Mouse (Mus musculus) limb, embryonic 15.5 days (tissue): ENCODE measurements at regions not wholly inside any gene's neighbourhood (a gene's known extent, or its start where the extent isn't known, plus 50 kb on each side); places are given as distances from the start of the nearest gene placed in this dataset.

ENCODE experiments used
- ATAC-seq: fragments of 200-750 bp; cut with Nextera tagmentation; 2 replicates; pipeline ENCODE4 v1.8.0; 2017; ENCODE audit warnings: low read depth, moderate TSS enrichment; ENCODE audit not compliant: insufficient number of reproducible peaks, low FRiP score, low TSS enrichment
- H3K27ac ChIP-seq: fragments of 300-500 bp; sonication (generic); 2 replicates; pipeline ENCODE4 v1.5.1; 2015; ENCODE audit warnings: moderate library complexity, mild to moderate bottlenecking, inconsistent platforms
- H3K27me3 ChIP-seq: fragments of 300-500 bp; sonication (generic); 2 replicates; pipeline ENCODE4 v1.6.1; 2015; ENCODE audit warnings: inconsistent platforms
- H3K36me3 ChIP-seq: fragments of 300-500 bp; sonication (generic); 2 replicates; pipeline ENCODE4 v1.6.1; 2015; ENCODE audit warnings: inconsistent platforms
- H3K4me1 ChIP-seq: fragments of 300-500 bp; sonication (generic); 2 replicates; pipeline ENCODE4 v1.6.1; 2015; ENCODE audit warnings: inconsistent platforms
- H3K4me2 ChIP-seq: fragments of 300-500 bp; sonication (generic); 2 replicates; pipeline ENCODE4 v1.6.1; 2015; ENCODE audit warnings: mild to moderate bottlenecking, inconsistent platforms
- H3K4me3 ChIP-seq: fragments of 300-500 bp; sonication (generic); 2 replicates; pipeline ENCODE4 v1.5.1; 2015; ENCODE audit warnings: mild to moderate bottlenecking, inconsistent platforms
- H3K9ac ChIP-seq: fragments of 300-500 bp; sonication (generic); 2 replicates; pipeline ENCODE4 v1.6.1; 2015; ENCODE audit warnings: inconsistent platforms
- H3K9me3 ChIP-seq: fragments of 300-500 bp; sonication (generic); 2 replicates; pipeline ENCODE4 v1.6.1; 2016; ENCODE audit warnings: inconsistent platforms
- WGBS: fragments of 180-500 bp; shearing (Covaris S2); methylation state at CpG from one replicate; pipeline ENCODE4 v1.1.7; 2015; 5-methylcytosine and 5-hydroxymethylcytosine counted together

DNA sequence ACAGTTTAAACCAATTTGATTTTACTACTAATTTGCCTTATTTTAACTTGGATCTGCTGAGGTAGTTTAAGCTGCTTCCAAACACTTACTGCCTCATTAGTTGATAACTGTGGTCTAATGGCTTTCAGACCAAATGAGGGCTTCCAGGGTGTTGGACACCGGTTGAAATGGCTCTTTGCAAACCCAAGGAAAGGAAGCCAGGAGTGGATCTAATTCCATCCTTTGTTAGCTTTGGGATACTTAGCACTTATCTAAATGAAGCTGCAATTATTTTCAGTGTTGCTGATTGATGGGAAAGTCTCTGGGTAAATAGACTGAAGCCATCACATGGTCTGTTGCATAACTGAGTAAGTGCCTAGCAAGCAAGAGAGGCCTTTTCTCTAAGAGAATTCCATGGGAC lies 148.4 kb upstream of the Sel1l start:
- Histone ChIP-seq H3K9me3 (no peaks in the 10 kb centered on the region), H3K27ac (no peak overlapping the region), H3K27me3 (no peaks in the 10 kb centered on the region), H3K4me2 (no peak overlapping the region), H3K4me1 (no peaks in the 10 kb centered on the region), H3K9ac (no peak overlapping the region), H3K36me3 (no peaks in the 10 kb centered on the region), H3K4me3 (no peak overlapping the region)
- WGBS: 55% methylated on average over 1 of the region's 1 CpGs
- ATAC-seq: no peak

- Histone ChIP-seq H3K9ac (no peak overlapping the region), H3K4me2 (no peak overlapping the region), H3K36me3 (no peaks in the 10 kb centered on the region), H3K4me3 (no peak overlapping the region), H3K4me1 (no peaks in the 10 kb centered on the region), H3K9me3 (no peaks in the 10 kb centered on the region), H3K27ac (no peak overlapping the region), H3K27me3 (no peaks in the 10 kb centered on the region)
- ATAC-seq: no peak
- WGBS: 67% methylated on average over 2 of the region's 2 CpGs
These were observed 146.6 kb upstream of the Sel1l start for GRCm38 (mm10) chr12:91995545-91995944.

GRCm38 (mm10) chr12:91986448-91986847 lies 137.5 kb upstream of the Sel1l start:
- Histone ChIP-seq H3K4me3 (no peak overlapping the region), H3K27me3 (no peaks in the 10 kb centered on the region), H3K4me2 (no peak overlapping the region), H3K4me1 (no peaks in the 10 kb centered on the region), H3K36me3 (no peaks in the 10 kb centered on the region), H3K9ac (no peak overlapping the region), H3K27ac (no peak overlapping the region), H3K9me3 (no peaks in the 10 kb centered on the region)
- 79% methylated on average over 4 of the region's 4 CpGs for WGBS
- ATAC-seq: no peak

DNA sequence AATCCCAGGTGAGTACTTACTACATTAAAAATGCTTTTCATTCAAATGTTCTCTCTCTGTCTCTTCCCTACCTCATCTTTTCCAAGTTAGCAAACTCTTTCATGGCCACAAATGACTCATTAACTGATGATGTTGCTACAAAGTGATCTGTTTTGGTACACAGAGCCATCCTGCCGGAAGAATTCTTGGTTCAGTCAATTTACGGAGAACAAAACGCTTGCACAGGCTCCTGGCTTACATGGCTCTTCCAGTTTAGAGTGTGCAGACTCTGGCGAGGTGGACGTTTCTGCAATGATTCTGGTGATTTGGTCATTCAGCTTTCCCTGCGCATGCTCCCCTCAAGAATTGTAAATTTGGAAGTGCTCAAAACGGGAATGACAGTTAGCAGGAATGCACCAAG lies 131.4 kb upstream of the Sel1l start:
- Histone ChIP-seq H3K4me2 (no peak overlapping the region), H3K9me3 (no peaks in the 10 kb centered on the region), H3K36me3 (no peaks in the 10 kb centered on the region), H3K4me3 (no peak overlapping the region), H3K27me3 (no peaks in the 10 kb centered on the region), H3K27ac (no peak overlapping the region), H3K4me1 (no peaks in the 10 kb centered on the region), H3K9ac (no peak overlapping the region)
- ATAC-seq: no peak
- 58% methylated on average over 7 of the region's 7 CpGs for WGBS

- Histone ChIP-seq H3K4me2 (no peak overlapping the region), H3K27ac (no peak overlapping the region), H3K4me3 (no peak overlapping the region), H3K36me3 (no peaks in the 10 kb centered on the region), H3K4me1 (no peaks in the 10 kb centered on the region), H3K9ac (no peak overlapping the region), H3K27me3 (no peaks in the 10 kb centered on the region), H3K9me3 (no peaks in the 10 kb centered on the region)
- ATAC-seq: no peak
- WGBS: 71% methylated on average over 1 of the region's 1 CpGs
These were observed 122.1 kb upstream of the Sel1l start for GRCm38 (mm10) chr12:91971045-91971444.

- Histone ChIP-seq H3K27ac (no peak overlapping the region), H3K27me3 (no peaks in the 10 kb centered on the region), H3K4me3 (no peak overlapping the region), H3K9ac (no peak overlapping the region), H3K36me3 (no peaks in the 10 kb centered on the region), H3K4me1 (no peaks in the 10 kb centered on the region), H3K9me3 (no peaks in the 10 kb centered on the region), H3K4me2 (no peak overlapping the region)
- WGBS: 68% methylated on average over 1 of the region's 1 CpGs
- no peak for ATAC-seq
These were observed 117.0 kb upstream of the Sel1l start for GRCm38 (mm10) chr12:91965937-91966336.

DNA sequence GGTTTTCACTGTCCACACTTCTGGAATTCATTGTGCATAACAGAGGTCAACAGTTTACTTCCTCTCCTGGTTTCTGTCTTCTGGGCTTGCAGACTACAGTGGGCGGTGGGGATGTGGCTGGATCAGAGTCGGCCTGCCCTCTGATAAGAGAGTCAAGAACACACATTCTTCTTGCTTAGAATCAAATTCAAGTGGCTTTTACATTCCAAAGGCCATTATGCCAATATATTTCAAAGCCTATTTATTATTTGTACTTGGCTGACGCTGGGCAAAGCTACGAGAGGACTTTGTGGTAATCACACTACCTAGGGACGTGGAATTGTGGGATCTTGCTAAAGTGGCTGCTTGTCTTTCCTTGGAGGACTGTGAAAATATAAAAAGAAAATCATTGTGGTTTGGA lies 114.3 kb upstream of the Sel1l start:
- Histone ChIP-seq H3K27ac (no peak overlapping the region), H3K9ac (no peak overlapping the region), H3K27me3 (no peaks in the 10 kb centered on the region), H3K9me3 (no peaks in the 10 kb centered on the region), H3K36me3 (no peaks in the 10 kb centered on the region), H3K4me3 (no peak overlapping the region), H3K4me1 (no peaks in the 10 kb centered on the region), H3K4me2 (no peak overlapping the region)
- ATAC-seq: no peak
- 51% methylated on average over 5 of the region's 5 CpGs for WGBS

- WGBS: 66% methylated on average over 4 of the region's 4 CpGs
- no peaks in the 10 kb centered on the region for H3K9me3 ChIP-seq
- no peaks in the 10 kb centered on the region for H3K36me3 ChIP-seq
These were observed 109.1 kb upstream of the Sel1l start for GRCm38 (mm10) chr12:91958086-91958485.

DNA sequence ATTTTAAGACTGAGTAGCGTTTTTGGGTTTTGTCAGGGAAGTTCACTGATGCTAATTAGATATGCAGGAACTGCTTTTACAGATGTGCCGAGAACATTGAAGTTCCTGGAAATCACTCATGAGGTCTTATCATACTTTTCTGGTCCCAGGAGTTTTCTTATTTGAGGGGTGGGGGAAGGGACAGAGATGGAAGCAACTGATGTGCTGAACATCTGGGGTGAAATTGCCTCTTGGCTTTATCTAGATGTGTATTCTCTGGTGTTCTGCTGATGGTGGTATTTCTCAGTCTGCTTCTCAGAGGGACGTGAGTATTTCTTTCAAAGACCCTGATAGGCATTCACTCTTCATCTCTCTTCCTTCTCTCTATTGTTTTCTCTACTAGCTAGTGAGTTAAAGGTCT lies 107.5 kb upstream of the Sel1l start:
- 71% methylated on average over 3 of the region's 3 CpGs for WGBS
- H3K27me3 ChIP-seq: no peaks in the 10 kb centered on the region
- no peak for ATAC-seq
- no peak overlapping the region for H3K4me2 ChIP-seq
- no peak overlapping the region for H3K27ac ChIP-seq
- no peaks in the 10 kb centered on the region for H3K4me1 ChIP-seq
- H3K36me3 ChIP-seq: no peaks in the 10 kb centered on the region
- no peak overlapping the region for H3K4me3 ChIP-seq
- H3K9me3 ChIP-seq: no peaks in the 10 kb centered on the region
- H3K9ac ChIP-seq: no peak overlapping the region

More at GRCm38 (mm10) chr12:91958086-91958485, 109.1 kb upstream of the Sel1l start:
- Histone ChIP-seq H3K27ac (no peak overlapping the region), H3K4me1 (no peaks in the 10 kb centered on the region), H3K4me3 (no peak overlapping the region), H3K9ac (no peak overlapping the region), H3K27me3 (no peaks in the 10 kb centered on the region), H3K4me2 (no peak overlapping the region)
- ATAC-seq: no peak

GRCm38 (mm10) chr12:91948602-91949167 lies 99.7 kb upstream of the Sel1l start:
- Histone ChIP-seq H3K27ac (no peak overlapping the region), H3K36me3 (no peaks in the 10 kb centered on the region), H3K9ac (no peak overlapping the region), H3K27me3 (no peaks in the 10 kb centered on the region), H3K4me2 (no peak overlapping the region), H3K4me1 (peaks cover 2% of the 10 kb centered on the region; the same call in 1 of the 2 replicates), H3K4me3 (no peak overlapping the region), H3K9me3 (no peaks in the 10 kb centered on the region)
- no peak for ATAC-seq
- 28% methylated on average over 8 of the region's 8 CpGs for WGBS

- WGBS: 60% methylated on average over 3 of the region's 3 CpGs
- Histone ChIP-seq H3K4me1 (peaks cover 2% of the 10 kb centered on the region; the same call in 1 of the 2 replicates), H3K4me2 (no peak overlapping the region), H3K9me3 (no peaks in the 10 kb centered on the region), H3K4me3 (no peak overlapping the region), H3K27me3 (no peaks in the 10 kb centered on the region), H3K9ac (no peak overlapping the region), H3K27ac (no peak overlapping the region), H3K36me3 (no peaks in the 10 kb centered on the region)
- no peak for ATAC-seq
These were observed 99.0 kb upstream of the Sel1l start for GRCm38 (mm10) chr12:91947998-91948397.

GRCm38 (mm10) chr12:91946541-91946940 lies 97.6 kb upstream of the Sel1l start:
- Histone ChIP-seq H3K4me2 (no peak overlapping the region), H3K9me3 (no peaks in the 10 kb centered on the region), H3K4me3 (no peak overlapping the region), H3K36me3 (no peaks in the 10 kb centered on the region), H3K27ac (no peak overlapping the region), H3K4me1 (peaks cover 2% of the 10 kb centered on the region; the same call in 1 of the 2 replicates), H3K9ac (no peak overlapping the region), H3K27me3 (no peaks in the 10 kb centered on the region)
- ATAC-seq: no peak
- WGBS: 74% methylated on average over 3 of the region's 3 CpGs
